16 mouse cellular contexts compared by ENCODE assay signal in genomic region chr2:60839498-60839897, GRCm38 (mm10).
"Had no signal": no experiment of that assay in that cellular context is flagged by ENCODE, and none has a peak within 500 bp of the region (broad histone marks: within the 10 kb centered on the region; RNA-seq: fewer than 3 reads in every experiment).

No protein-coding gene starts in this region.

- DNase-seq: left cerebral cortex, postnatal 4 days; liver, postnatal 0 days; retina, postnatal 1 day; right cerebral cortex, postnatal 25 days; spleen, adult 18-20 months; thymus, postnatal 25 days had no signal

- H3K4me3 ChIP-seq: limb, embryonic 12.5 days; limb, embryonic 15.5 days; lung, embryonic 15.5 days; midbrain, embryonic 12.5 days; midbrain, embryonic 15.5 days; myocyte; neural tube, embryonic 13.5 days; stomach, embryonic 15.5 days had no signal

- H3K36me3 ChIP-seq: midbrain, embryonic 12.5 days; midbrain, embryonic 15.5 days; neural tube, embryonic 13.5 days had no signal

- H3K27me3 ChIP-seq: limb, embryonic 12.5 days; limb, embryonic 15.5 days; lung, embryonic 15.5 days; midbrain, embryonic 15.5 days; neural tube, embryonic 13.5 days; stomach, embryonic 15.5 days had no signal

- H3K4me2 ChIP-seq: limb, embryonic 12.5 days; limb, embryonic 15.5 days; liver, embryonic 11.5 days; lung, embryonic 15.5 days; midbrain, embryonic 12.5 days; midbrain, embryonic 15.5 days; neural tube, embryonic 13.5 days; stomach, embryonic 15.5 days had no signal

- H3K27ac ChIP-seq: limb, embryonic 12.5 days; limb, embryonic 15.5 days; liver, embryonic 14.5 days; lung, embryonic 15.5 days; midbrain, embryonic 12.5 days; midbrain, embryonic 15.5 days; neural tube, embryonic 13.5 days; stomach, embryonic 15.5 days had no signal

- H3K9ac ChIP-seq: limb, embryonic 12.5 days; limb, embryonic 15.5 days; liver, embryonic 14.5 days; liver, postnatal 0 days; lung, embryonic 15.5 days; midbrain, embryonic 12.5 days; midbrain, embryonic 15.5 days; neural tube, embryonic 13.5 days; stomach, embryonic 15.5 days had no signal

- ATAC-seq: midbrain, embryonic 15.5 days had no signal

- H3K9me3 ChIP-seq: limb, embryonic 12.5 days; limb, embryonic 15.5 days; lung, embryonic 15.5 days; midbrain, embryonic 12.5 days; midbrain, embryonic 15.5 days; neural tube, embryonic 13.5 days; stomach, embryonic 15.5 days had no signal
